Mouse (Mus musculus): ENCODE measurements around the gene AC124502.3.
A peak's percentile ranks its signal among the peaks of the same experiment; 100 is the strongest.

Gene AC124502.3

DNA sequence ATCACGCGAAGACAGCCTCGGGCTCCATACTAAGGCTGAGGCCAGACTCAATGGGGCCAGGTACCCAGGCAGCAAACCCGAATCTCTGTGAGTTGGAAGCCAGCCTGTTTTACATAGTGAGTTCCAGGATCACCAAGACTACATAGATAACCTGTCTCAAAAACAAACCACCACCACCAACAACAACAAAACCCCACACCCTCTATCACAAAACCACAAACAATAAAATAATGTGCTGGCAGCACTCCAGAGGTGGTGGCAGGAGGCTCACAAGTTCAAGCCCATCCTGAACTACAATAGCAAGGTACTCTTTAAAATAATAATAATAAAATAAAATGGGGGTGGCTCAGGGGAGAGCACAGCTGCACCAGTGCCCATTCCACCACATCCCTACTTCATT is 2.1 kb upstream of the AC124502.3 start:
- no peak for DNase-seq

DNA sequence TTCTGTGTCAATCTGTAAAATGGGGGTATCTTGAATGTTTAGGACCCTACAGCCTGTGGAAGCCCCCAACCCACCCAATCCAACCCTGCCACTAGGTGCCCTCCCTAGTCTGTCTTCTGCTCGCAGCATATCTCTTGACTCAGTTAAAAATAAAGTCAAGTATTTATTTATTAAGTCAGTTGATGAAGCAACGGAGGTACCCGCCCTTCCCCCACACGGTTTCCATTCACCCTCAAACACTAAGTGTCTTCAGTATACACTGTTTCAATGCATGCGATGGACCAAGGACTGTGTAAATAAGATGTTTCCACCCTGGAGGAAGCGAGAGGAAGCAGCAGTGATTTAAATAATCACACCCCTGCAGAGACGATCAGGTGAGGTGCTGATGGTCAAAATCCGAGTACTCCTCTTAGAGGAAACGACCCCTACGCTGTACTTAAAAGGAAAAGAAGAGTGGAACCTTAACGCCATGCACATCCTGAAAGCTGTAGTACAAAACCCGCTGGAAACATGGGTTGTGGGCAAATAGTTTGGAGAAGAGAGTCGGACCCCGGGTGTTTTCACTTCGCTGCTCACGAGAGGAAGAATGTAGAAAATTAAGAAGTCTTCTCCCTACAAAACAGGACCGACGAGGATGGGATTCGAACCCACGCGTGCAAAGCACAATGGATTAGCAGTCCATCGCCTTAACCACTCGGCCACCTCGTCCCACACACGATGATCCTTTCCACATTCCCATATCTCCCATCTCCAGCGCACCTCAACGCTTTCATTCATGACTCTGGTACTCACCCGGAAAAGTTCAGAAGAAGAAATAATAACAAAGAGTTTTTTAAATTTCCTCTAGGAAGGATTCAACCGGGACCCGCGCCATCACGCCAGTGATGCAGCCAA is 766 bp upstream of the AC124502.3 start:
- peak; percentile 82 for DNase-seq

DNA sequence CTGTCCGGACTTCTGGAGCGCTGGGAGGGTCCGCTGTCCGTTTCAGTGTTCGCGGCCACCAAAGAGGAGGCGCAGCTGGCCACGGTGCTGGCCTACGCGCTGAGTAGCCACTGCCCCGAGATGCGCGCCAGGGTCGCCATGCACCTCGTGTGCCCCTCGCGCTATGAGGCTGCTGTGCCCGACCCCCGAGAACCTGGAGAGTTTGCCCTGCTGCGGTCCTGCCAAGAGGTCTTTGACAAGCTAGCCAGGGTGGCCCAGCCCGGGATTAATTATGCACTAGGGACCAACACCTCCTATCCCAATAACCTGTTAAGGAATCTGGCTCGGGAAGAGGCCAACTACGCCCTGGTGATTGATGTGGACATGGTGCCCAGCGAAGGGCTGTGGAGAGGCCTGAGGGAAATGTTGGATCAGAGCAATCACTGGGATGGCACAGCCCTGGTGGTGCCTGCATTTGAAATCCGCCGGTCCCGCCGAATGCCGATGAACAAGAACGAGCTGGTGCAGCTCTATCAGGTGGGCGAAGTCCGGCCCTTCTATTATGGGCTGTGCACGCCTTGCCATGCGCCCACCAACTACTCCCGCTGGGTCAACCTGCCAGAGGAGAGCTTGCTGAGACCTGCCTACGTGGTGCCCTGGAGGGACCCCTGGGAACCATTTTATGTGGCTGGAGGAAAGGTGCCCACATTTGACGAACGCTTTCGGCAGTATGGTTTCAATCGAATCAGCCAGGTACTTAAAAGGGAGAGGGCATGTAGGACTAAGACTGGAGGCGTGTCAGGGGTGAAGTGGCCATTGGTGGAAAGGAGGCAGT is 817 bp downstream of the AC124502.3 start:
- DNase-seq = peak; percentile 34

DNA sequence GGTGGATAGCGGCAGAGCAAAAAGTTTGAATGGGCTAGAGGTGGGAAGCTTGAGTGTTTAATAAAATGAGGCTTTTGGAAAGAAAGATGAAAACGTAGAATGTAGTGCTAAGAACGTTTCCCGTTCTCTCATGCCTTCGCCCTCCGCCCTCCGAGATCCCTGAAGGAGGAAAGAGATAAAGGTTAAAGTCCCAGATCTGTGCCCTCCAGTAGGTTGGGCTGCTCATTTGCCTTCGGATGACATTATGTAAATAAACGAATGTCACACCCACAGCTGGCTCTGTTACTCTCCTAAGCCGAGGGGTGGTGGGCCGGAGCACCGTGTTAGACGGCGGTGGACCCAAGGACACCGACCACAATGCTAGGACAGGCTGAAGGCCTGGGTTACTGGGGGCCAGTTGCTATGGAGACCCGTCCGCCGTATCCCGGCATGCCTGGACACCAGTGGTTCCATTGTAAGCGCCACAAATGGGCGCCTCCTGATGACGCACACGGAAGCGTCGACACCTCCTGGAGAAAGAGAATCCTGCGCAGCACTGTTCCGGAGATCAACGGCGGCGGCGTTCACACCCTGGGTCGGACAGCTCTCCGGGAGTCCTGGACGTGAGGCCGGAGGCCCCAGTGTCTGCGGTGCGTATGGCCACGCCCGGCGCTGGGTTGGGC is 2.3 kb downstream of the AC124502.3 start, which contains the start of gene Brms1:
Brms1 (plus strand) TSS at position 493 of the 662 bp plus-strand sequence.
- peak; percentile 88 for DNase-seq

DNA sequence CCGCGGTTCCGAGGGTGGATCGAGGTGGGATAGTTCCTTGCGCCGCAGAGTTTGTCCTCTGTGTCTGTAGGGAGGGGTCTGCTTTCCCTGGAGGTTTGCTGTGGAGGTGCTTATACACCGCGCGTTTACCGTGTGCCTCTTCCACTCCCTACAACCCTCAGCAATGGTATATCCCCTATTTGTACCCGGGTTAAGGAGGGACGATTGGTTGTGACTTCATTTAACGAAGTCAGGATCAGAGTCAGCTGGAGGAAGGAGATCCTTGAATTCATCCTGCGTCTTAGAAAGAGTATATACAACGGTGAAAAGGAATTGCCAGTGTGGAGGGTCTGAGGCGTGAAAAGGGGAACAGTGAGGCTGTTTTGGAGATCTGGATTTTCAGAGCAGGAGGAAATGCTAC is 2.9 kb downstream of the AC124502.3 start:
- no peak for DNase-seq

DNA sequence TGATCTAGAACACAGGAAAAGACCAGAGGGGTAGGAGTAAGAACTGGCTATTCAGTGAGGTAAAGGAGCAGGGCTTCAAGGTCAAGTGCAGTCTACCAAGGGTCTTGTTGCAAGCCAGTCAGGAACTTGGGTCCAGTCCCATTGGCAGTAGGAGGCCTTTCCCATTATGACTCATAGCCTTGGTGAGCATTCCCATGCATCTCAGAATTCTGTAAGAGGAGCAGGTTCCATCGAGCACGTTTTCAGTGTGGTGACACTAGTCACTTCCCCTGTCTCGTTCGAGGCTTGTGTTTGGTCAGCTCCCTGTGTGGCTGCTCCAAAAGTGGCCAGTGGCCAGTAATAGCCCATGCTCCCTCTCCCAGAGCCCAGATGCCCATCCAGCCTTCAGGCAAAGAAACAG is 6.8 kb downstream of the AC124502.3 start:
- no peak for DNase-seq

DNA sequence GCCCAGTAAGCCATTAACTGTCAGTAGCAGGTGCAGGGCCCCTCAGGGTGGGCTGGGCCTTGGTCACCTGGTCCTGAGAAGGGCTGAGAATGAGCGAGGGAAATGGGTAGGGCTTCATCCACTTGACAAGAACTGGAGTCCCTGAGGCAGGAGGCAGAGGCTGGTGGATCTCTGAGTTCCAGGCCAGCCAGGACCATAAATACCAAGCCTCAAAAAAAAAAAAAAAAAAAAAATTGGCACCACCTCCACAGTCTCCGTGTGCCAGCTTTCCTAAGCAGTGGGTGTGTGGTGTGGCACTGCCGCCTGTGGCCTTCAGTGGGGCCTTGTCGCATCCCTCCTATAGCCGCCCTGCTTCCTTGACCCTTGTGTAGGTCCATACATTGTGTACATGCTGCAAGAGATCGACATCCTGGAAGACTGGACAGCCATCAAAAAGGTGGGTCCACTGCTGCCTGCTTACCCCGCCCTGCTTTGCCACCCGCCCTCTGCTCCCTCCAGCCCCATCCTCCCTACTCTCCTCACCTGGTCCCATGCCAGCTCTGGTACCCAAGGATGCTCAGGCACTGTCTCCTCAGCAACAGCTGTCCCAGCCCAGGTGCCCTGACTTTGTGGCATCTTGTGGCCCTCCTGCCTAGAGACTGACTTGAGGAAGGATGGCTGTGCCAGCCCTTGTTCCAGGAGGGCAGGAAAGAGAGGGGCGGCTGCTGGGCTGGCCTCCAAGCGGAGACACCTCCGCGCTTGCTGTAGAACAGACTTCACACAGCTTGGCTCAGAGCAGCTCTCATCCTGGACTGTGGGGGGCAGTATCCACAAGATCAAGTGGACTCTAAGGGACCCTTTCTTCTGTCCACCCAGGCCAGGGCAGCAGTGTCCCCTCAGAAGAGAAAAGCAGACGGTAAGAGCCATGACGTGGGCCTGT is 9.7 kb downstream of the AC124502.3 start:
- no peak for DNase-seq

DNA sequence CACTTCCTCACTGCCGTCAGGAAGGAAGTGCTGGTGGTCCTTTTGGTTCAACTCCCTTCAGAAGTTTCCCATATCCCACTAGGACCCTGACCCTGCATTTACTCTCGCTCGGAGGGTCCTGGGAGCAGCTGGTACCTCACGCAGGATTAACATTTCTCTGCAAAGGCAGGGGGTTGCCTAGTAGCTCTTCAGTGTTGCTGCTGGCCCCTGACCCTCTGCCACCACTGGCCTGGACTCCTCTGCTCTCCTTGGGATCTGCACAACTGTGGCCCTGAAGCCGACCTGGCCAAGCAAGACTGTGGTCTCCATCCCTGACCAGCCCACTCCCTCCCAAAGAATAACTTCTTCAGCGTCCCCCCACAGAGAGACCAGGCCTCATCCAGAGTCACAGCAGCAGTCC is 10.6 kb downstream of the AC124502.3 start:
- DNase-seq = no peak

DNA sequence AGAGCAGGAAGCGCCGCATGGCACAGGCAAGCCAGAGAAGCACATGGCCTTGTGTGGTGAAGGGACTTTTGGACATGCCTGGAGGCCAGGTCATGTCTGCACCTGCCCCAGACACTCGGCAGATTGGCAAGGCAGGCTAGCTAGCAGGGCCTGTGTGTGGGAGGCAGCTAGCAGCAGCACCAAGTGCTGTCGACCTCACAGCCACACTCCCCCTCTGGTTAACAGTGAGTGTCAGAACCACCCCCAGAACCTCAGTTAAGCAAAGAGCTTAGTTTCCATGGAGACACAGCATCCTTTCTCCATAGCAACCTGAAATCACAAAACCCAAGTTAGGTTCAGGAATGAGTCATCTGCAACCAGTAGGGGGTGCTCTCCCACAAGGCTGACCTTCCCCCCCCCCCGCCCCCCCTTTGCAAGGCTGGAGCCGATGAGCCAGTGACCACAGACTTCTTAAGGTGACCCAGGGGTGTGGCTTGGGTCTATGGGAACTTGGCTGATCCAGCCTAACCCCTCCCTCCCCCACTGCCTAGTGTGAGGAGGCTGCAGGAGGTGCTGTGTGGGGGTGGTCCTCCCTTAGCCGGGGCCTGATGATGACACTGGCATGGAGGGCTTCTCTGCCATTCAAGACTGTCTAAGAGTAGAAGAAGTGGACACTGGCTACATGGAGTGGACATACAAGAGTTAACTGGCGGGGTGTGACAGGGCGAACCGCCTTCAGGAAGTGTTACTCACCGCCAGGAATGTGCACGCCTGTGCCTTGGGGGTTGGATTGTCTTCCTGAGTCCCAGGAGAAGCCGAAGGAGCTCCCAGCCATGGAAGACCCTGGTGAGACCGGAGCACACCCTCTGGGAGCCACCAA is 11.6 kb downstream of the AC124502.3 start, which contains the start of gene Rin1:
Rin1 (plus strand) TSS at position 435 of the 859 bp plus-strand sequence.
- peak; percentile 42 for DNase-seq

DNA sequence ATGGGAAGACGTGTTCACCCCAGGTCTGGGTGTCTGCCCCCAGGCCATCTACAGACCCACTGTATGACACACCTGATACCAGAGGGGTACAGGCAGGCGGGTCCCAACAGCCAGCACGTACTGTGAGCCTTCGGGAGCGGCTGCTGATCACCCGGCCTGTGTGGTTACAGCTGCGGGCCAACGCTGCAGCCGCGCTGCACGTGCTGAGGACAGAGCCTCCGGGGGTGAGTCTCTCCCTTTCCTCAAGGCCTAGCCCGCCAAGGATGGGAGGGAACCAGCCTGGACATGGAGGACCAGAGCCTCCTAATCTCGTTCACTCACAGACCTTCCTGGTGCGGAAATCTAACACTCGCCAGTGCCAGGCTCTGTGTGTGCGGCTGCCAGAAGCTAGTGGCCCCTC is 12.3 kb downstream of the AC124502.3 start:
- no peak for DNase-seq

DNA sequence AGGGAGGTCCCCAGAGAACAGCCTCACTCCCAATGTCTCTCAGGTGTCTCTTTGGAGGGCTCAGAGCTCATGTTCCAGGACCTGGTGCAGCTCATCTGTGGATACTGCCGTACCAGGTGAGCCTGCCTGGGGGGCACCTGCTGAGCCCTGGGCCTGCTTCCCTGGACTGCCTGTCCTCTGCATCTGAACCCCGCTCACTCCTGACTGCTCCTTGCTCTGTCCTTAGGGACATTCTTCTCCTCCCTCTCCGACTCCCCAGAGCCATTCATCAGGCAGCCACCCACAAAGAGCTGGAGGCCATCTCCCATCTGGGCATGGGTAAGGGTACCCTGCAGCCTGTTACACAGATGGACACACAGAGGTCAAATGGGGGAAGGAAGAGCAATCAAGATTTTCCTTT is 12.8 kb downstream of the AC124502.3 start:
- no peak for DNase-seq

DNA sequence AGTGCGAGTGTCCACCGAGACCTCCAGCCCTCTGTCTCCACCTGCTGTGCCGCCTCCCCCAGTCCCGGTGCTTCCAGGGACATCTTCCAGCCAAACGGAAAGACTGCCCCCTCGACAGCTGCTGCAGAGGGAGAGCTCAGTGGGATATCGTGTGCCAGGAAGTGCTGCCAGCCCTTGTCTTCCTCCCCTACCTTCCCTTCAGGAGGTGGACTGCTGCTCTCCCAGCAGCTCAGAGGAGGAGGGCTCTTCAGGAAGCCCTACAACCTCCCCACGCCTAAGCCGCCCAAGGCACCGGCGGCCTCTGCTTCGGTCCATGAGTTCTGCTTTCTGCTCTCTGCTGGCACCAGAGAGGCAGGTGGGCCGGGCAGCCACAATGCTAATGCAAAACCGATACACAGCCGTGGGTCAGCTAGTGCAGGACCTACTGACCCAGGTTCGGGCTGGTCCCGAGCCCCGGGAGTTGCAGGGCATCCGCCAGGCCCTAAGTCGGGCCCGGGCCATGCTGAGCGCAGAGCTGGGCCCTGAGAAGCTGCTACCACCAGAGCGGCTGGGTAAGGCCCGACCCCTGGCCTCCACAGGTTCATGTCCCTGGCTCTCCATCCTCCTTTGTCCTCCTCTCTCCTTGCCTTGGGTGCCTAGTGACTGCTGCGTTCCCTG is 13.6 kb downstream of the AC124502.3 start:
- DNase-seq = no peak

DNA sequence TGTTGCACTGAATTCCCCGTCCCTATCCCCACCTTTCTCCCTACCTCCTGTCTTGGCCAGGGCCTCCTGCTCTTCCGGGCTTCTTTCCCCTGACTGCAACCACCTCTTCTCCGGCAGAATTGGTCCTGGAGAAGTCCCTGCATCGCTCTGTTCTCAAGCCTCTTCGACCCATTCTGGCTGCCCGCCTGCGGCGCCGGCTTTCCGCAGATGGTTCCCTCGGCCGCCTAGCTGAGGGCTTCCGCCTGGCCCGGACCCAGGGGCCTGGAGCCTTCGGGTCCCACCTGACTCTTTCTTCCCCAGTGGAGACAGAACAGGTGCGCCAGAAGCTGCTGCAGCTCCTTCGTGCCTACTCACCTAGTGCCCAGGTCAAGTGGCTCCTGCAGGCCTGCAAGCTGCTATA is 14.2 kb downstream of the AC124502.3 start:
- no peak for DNase-seq

DNA sequence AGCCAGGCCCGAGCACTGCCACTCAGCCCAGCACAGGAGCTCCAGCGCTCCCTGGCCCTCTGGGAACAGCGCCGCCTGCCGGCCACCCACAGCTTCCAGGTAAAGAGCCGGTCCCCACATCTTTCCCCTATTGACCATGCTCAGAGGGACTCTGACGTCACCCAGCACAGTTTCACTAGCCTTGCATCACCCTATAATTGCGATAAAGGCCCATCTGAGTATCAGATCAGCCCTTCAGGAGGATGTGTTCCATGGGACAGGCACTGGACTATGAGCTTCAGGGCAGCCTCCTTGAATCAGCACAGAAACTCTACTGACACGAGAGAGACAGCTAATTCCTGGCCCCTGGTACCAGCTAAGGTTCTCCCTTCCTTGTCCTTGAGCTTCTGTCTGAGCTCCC is 15.2 kb downstream of the AC124502.3 start:
- peak; percentile 55 for DNase-seq

DNA sequence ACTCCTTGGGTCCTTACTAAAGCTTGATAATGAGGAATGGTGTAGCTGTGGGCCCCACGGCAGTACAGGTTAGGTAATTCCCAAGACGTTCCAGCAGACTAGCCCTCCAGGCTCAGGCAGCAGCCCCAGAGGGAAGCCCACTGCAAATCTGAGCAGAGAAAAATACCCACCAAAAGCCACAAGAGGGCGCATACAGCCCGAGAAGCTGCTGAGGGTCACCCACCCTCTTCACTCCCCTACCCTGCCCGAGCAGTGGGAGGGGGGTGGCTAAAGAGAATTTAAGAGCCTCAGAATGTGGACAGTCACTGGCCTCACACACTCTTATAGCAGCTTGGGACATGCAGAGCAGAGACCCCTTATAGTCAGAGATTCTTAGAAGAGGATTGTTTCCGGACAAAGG is 17.6 kb downstream of the AC124502.3 start:
- peak; percentile 56 for DNase-seq

DNA sequence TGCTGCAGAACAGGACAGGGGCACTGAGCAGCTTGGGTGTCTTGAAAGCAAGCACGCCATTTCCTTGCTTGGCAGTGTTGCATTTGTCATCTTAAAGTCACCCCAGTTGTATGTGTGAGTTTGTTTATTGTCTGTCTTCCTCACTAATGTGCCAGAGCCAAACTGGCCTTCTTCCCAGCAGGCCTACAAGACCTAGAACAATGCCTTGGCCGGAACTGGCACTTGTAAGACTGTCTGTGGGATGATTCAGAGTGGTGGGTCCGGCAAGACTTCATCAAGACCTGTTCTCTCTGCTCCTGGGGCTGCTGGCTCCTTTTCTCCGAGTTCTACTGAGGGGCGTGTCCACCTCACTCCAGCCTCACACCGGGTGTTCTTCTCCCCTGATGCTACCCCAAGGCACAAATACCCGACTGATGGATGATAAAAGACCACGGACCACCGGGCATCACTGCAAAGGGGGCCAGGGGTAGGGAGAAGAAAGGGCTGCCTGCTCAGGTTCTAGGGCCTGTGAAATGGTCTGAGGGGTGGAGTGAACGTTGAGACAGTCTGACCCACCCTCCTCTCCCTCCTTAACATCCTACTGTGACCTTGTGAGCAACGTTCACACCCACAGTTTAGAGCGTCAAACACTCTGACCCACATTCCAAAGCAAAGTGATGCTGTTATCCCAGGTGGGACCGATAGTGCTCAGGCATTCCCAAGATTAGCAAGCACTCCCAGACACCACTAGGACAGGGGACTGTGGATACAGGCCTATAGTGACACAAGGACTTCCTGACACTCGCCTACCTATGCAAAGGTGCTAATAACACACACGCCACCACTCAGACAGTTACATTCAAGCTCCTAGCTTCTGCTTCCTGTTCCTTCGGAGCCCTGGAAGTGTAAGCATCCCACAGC is 19.4 kb downstream of the AC124502.3 start:
- DNase-seq = no peak

DNA sequence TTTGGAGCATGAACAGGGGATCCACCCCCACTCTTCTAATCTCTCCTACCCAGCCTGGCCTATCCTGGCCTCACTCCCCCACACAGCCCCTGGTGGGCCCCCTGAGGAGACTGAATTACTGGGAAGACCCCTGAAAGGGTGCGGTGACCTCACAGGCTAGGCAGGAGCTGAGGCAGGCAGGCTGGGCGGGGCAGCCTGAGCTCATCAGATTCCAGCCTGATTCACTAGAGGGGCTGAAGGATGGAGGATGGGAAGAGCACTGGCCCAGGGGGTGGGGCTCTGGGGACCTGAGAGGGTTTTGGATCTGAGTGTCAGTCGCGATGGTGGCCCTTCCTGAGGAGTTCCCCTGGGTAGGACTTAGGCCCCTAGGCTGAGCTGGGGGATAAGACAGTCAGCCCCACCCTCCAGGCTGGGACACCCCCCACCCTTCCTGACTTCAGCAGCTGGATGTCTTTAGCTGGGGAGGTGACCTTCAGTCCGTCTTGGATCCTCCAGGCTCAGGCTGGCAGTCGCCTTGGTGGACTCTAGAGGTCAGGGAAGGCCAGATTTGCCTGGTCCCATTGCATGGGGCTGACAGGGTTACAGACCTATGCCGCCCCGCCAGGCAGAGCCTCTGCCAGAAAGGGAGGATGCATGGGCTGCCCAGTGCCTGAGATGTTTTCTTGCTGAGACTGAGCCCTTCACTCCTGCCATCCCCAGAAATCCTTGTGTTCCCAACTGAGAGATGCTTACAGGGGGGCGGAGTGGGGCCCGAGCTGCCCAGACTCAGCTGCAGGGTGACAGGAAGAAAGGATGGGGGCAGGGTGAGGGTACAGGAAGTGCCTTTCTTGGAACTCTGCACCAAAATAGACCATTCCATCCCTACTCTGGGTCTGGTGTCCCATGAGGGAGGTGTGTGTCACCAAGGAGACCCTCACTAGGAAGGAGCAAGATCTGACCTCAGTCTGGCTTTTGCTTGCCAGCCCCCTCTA is 20.4 kb downstream of the AC124502.3 start:
- DNase-seq = no peak

Data from right cerebral cortex, postnatal 4 days (tissue).